Mouse (Mus musculus) spleen, adult 12 weeks (tissue): Measurements from ENCODE around the gene Hpd.

ENCODE experiments used
- DNase-seq: peaks from one replicate; pipeline ENCODE4 v3.0.0; 2022; ENCODE audit warnings: low spot score

Gene Hpd

DNA sequence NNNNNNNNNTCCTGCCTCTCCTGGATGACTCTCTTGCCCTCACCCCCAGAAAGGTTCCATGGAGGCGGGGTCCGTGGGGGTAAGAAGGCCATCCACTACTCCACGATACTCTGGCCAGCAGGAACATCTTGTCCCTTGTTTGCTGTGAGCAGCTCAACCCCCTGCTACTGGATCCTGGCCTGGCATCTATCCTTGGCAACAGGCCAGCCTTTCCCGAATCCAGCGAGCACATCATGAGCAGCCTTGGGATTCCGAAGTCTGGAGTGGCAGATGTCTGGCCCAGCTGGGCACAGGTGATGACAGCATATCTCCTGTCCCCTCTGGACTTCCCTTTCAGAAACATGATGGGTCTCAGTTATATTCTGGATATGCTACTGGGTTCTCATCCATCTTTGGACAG is 3.4 kb upstream of the Hpd start:
- no peak for DNase-seq

GRCm38 (mm10) chr5:123181536-123181935 is 991 bp downstream of the Hpd start:
- DNase-seq, result no peak

DNA sequence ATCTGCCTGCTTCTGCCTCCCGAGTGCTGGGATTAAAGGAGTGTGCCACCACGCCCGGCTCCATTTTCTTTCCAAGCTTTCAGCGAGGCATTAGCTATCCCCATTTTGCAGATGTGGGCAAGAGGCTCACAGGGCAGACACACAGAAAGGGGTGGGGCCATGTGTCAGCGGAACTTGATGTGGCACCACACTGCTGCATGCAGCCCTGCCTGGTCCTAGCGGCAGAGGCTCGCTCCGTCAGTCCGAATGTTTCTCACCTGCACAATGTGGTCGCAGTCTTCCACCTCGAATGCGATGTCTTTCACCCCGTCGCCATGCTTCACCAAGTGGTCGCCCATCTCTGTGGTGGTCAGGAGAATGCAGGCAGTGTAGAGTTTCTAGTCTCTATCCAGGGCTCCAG is 2.1 kb downstream of the Hpd start:
- no peak for DNase-seq

DNA sequence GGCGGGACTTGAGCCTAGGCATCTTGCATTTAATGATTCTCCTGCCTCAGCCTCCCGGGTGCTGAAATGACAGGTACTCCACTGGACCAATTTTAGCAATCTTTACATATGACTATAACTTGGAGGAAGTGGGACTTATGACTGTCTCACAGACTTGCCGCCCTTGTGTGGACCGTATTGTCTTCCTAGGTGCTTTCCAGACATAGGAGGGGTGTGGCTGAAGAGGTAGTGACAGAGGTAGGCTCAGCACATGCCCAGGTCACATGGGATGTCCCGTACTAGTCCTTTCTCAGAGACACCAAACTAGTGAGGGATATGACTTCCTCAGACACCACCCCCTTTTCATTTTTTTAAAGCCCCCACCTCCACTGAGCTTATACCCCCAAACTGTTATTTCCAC is 3.7 kb downstream of the Hpd start:
- DNase-seq, result no peak

GRCm38 (mm10) chr5:123171646-123172350 is 10.7 kb downstream of the Hpd start:
- DNase-seq, result peak; percentile 77

DNA sequence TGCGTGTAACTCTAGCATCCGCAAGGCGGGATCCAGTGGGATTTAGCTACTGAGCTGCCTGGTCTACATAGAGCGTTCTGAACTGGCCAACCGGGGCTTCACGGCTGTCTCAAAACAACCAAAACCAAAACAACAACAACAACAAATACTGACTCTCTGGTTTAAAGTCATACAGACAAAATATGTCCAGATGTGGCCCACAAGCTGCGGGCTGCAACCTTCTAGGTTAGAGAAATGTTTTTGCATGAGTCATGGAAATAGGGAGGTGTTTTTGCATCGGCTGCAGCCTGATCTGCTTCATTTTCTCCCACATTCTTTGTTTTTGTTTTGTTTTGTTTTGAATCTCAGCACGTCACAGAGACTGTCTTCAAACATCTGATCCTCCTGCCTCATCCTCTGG is 12.2 kb downstream of the Hpd start:
- no peak for DNase-seq

- DNase-seq, result no peak
Measured at GRCm38 (mm10) chr5:123169284-123169683, 13.2 kb downstream of the Hpd start, which contains the start of gene Psmd9. TSS of gene Psmd9 (plus strand) at chr5:123169413.

DNA sequence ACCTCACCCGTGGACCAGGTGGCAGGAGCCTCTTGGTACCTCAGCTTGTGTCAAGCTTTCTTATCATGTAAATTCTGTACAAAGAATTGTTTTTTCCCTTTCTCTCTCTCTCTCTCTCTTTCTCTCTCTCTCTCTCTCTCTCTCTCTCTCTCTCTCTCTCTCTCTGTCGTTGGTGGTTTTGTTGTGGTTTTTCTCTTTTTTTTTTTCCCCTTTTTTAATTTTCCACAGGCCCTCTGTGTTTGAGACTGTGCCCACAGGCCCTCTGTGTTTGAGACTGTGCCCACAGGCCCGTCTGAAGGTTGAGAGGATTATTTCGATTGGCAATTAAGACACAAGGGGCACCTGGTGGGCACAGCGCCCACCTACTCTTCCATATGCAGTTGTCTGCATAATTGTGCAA is 14.9 kb downstream of the Hpd start:
- DNase-seq, result no peak

GRCm38 (mm10) chr5:123166437-123166836 is 16.1 kb downstream of the Hpd start:
- no peak for DNase-seq

DNA sequence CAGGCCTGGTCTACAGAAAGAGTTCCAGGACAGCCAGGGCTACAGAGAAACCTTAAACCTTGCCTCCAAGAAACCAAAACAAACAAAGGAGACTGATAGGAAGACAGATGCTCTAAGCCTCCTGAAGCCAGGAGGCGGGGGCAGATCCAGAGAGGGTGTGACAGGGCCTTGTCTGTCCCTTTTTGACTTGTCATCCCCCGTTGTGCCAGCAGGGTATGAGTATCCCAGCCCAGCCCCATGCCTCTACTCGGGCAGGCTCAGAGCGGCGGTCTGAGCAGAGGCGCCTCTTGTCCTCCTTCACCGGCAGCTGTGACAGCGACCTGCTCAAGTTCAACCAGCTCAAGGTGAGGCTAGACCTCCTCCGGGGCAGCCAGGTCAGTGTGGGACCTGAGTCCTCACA is 19.6 kb downstream of the Hpd start:
- DNase-seq, result no peak

- no peak for DNase-seq
Measured at GRCm38 (mm10) chr5:123160341-123160740, 22.2 kb downstream of the Hpd start.

DNA sequence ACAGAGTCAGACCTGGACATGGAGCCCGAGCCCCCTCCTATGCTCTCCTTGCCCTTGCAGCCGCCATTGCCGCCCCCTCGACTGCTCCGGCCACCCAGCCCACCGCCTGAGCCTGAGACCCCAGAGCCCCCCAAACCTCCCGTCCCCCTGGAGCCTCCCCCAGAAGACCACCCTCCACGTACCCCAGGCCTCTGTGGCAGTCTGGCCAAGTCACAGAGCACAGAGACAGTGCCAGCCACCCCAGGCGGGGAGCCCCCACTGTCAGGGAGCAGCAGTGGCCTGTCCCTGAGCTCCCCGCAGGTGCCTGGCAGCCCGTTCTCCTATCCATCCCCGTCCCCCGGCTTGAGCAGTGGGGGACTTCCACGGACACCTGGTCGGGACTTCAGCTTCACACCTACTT is 22.7 kb downstream of the Hpd start:
- no peak for DNase-seq

DNA sequence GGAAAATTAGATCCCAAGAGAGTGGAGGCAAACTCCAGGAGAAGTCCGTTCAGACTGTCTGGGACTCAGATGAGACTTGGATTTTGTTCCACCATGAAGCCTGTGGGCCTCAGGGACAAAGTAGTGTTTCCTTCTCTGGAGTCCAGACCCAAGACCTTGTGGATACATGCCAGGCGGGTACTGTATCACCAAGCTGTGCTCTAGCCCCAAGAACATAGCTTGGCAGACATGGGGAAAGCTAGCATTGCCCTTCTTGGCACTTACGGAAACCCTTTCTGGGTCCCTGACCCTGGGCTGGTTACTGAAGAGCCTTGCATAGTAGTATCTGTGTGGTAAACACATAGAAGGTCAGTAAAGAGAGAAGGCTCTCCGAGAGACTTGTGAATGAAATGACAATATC is 23.1 kb downstream of the Hpd start:
- DNase-seq, result no peak

GRCm38 (mm10) chr5:123157972-123158371 is 24.6 kb downstream of the Hpd start:
- no peak for DNase-seq

DNA sequence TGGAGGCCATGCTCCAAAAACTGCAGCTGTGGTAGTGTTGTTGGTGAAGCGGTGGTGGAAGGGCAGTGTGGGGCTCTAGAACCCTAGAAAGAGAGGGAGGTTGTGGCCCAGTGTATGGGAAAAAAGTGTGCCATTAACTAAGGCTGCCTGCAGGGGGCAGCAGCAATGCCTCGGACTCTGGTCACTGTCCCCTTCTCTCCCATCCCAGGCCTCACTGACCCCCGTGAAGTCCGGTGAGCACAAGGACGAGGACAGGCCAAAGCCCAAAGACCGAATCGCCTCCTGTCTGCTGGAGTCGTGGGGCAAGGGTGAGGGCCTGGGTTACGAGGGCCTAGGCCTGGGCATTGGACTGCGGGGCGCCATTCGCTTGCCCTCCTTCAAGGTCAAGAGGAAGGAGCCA is 25.8 kb downstream of the Hpd start:
- no peak for DNase-seq

DNA sequence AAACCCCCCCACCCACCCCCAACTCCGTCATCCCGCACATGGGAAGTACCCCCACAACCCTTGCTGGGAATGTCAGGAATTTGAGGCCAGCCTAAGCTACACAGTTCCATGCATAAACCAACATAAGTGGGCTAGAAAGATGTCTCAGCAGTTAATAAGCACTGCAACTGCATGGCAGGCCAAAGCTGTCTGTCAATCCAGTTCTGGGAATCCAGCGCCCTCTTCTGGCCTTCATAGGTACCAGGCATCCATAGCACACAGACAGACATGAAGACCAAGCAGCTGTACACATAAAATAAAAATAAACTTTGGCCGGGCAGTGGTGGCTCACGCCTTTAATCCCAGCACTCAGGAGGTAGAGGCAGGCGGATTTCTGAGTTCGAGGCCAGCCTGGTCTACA is 27.1 kb downstream of the Hpd start:
- DNase-seq, result peak; percentile 65

GRCm38 (mm10) chr5:123152901-123153300 is 29.6 kb downstream of the Hpd start:
- DNase-seq, result no peak

DNA sequence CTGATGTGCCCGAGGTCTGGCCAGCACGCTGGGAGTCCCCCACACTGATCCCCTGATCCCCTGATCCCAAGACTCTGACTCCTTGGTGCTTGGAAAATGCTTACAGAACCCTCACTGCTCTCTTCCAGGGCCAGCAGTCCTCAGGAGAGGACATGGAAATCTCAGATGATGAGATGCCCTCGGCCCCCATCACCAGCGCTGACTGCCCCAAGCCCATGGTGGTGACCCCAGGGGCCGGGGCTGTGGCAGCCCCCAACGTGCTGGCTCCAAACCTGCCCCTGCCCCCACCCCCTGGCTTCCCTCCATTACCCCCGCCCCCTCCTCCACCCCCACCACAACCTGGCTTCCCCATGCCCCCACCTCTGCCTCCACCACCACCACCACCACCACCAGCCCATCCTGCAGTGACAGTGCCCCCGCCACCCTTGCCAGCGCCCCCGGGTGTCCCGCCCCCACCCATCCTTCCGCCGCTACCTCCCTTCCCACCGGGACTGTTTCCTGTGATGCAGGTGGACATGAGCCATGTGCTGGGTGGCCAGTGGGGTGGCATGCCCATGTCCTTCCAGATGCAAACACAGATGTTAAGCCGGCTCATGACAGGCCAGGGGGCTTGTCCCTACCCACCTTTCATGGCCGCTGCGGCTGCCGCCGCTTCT is 30.7 kb downstream of the Hpd start:
- no peak for DNase-seq

GRCm38 (mm10) chr5:123151077-123151476 is 31.4 kb downstream of the Hpd start:
- DNase-seq, result peak; percentile 59

- DNase-seq, result peak; percentile 55
Measured at GRCm38 (mm10) chr5:123150641-123151040, 31.9 kb downstream of the Hpd start.

DNA sequence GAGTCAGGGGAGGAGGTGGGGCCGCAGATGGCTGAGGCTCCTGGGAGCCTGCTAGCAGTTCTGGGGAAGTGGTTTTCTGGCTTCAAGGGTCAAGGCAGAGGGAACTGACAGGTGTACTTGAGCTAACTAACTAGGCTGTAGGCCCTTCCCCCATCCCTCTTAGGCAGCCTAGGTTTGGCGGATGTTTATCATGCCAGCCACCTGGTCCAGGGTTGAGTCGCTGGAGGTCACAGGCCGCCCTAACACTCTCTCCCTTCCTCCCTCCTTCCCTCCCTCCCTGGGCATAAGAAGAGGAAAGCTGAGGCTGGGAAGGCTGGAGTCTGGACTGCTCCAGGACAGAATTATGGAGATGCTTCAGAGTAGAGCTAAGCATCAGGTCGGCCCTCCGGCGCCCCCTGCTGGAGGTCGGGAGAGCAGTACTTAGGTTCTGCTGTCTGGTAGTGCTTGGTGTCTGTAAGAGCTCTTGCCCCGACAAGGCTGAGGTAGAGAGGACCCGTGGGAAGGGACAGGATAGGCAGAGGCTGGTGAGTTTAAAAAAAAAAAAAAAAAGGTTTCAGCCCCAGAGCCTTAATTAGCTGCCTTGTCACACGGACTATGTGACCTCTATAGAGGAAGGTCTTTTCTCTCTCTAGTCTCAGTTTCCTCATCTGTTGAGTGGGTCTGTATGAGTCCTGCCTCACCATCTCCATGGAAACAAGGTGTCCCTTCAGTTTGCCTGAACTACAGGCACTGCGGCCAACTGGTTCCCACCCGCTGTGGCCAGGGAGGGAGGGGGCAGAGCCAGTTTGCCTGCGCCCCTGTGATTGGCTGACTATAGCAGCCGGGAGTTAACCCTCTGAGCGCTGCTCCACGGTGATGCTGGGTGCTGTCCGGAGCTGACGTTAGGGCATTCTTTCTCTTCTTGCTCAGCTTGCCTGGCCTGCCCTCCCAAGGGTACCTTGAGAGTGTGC is 32.8 kb downstream of the Hpd start:
- DNase-seq, result peak; percentile 85

DNA sequence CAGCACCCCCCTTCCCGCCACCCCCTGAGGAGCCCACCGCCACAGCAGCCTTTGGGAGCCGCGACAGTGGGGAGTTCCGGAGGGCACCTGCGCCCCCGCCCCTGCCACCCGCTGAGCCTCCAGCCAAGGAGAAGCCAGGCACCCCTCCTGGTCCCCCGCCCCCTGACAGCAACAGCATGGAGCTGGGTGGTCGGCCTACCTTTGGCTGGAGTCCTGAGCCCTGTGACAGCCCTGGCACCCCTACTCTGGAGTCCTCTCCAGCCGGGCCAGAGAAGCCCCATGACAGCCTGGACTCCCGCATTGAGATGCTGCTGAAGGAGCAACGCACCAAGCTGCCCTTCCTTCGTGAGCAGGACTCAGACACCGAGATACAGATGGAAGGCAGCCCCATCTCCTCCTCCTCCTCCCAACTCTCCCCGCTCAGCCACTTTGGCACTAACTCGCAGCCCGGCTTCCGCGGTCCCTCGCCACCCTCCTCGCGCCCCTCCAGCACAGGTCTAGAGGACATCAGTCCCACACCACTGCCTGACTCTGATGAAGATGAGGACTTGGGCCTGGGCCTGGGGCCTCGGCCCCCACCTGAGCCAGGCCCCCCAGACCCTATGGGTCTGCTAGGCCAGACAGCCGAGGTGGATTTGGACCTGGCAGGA is 34.3 kb downstream of the Hpd start:
- DNase-seq, result no peak
